Mouse (Mus musculus) kidney, postnatal 0 days (tissue): ENCODE data around the gene Mbd5. TPM values are rescaled to one million over a fixed set of nuclear protein-coding genes. Genes with fewer than 3 reads are reported as not detected.
"Not testable (repeated sequence)": the region's sequence is repeated elsewhere in the genome, so short reads cannot be mapped to it uniquely, and the experiment has no call there.

ENCODE experiments used
- ATAC-seq: fragments of 200-750 bp; cut with Nextera tagmentation; replicated peaks from 2 replicates; pipeline ENCODE4 v1.8.0; 2017; ENCODE audit warnings: low read depth, moderate number of reproducible peaks, moderate TSS enrichment, moderate library complexity; ENCODE audit not compliant: low FRiP score
- DNase-seq: peaks from one replicate; pipeline ENCODE4 v3.0.0-alpha.2; 2016; ENCODE audit warnings: low spot score
- H3K27ac ChIP-seq: fragments of 300-500 bp; sonication (generic); 2 replicates; pipeline ENCODE4 v1.5.1; 2014; ENCODE audit warnings: mild to moderate bottlenecking
- H3K27me3 ChIP-seq: fragments of 300-500 bp; sonication (generic); 2 replicates; pipeline ENCODE4 v1.6.1; 2014; ENCODE audit warnings: low read length, mixed read lengths; ENCODE audit not compliant: insufficient read depth
- H3K36me3 ChIP-seq: fragments of 300-500 bp; sonication (generic); 2 replicates; pipeline ENCODE4 v1.6.1; 2014; ENCODE audit warnings: low read length, mixed read lengths; ENCODE audit not compliant: insufficient read depth
- H3K4me1 ChIP-seq: fragments of 300-500 bp; sonication (generic); replicated peaks from 2 replicates; pipeline ENCODE4 v1.6.1; 2014; ENCODE audit warnings: antibody characterized with exemption, low read length, mixed read lengths; ENCODE audit not compliant: insufficient read depth
- H3K4me2 ChIP-seq: fragments of 300-500 bp; sonication (generic); 2 replicates; pipeline ENCODE4 v1.6.1; 2014; ENCODE audit warnings: mild to moderate bottlenecking, low read length, moderate library complexity, mixed read lengths
- H3K4me3 ChIP-seq: fragments of 300-500 bp; sonication (generic); replicated peaks from 2 replicates; pipeline ENCODE4 v1.5.1; 2014; ENCODE audit warnings: low read depth, low read length
- H3K9ac ChIP-seq: fragments of 300-500 bp; sonication (generic); 2 replicates; pipeline ENCODE4 v1.6.1; 2014; ENCODE audit warnings: low read depth, low read length
- H3K9me3 ChIP-seq: fragments of 300-500 bp; sonication (generic); replicated peaks from 2 replicates; pipeline ENCODE4 v1.6.1; 2016; ENCODE audit warnings: low read length, inconsistent platforms, mixed read lengths
- CTCF ChIP-seq: IDR thresholded peaks from 2 replicates; pipeline ENCODE4 v1.5.1; 2016; ENCODE audit warnings: antibody characterized with exemption, low read depth, mild to moderate bottlenecking, moderate library complexity
- WGBS: fragments of 180-500 bp; shearing (Covaris S2); extraction: QIAGEN DNeasy Blood & Tissue Kit; methylation state at CpG from one replicate; pipeline ENCODE4 v1.1.7; 2014; 5-methylcytosine and 5-hydroxymethylcytosine counted together
- polyA plus RNA-seq: library from polyadenylated mRNA; unstranded; fragments of >200 nt; fragmentation: Nextera tagmentation; extraction: Ambion mirVana; gene quantifications from 2 replicates; pipeline ENCODE4 v1.2.1, GENCODE M21; 2015

The Mbd5 gene
- polyA plus RNA-seq, 1 experiment from 2014 or later = 16.9 TPM

GRCm38 (mm10) chr2:49190984-49191383 is 241.7 kb downstream of the Mbd5 start:
- Histone ChIP-seq H3K4me1 (no peaks in the 10 kb centered on the region), H3K36me3 (no peaks in the 10 kb centered on the region), H3K27ac (no peak overlapping the region), H3K9ac (no peak overlapping the region), H3K27me3 (no peaks in the 10 kb centered on the region), H3K4me3 (no peak overlapping the region), H3K9me3 (no peaks in the 10 kb centered on the region), H3K4me2 (no peak overlapping the region)
- TF ChIP-seq CTCF = no peak
- DNase-seq (no peak), ATAC-seq (no peak)
- WGBS = 88% methylated on average over 2 of the region's 2 CpGs

GRCm38 (mm10) chr2:49191695-49192094 is 242.4 kb downstream of the Mbd5 start:
- TF ChIP-seq CTCF = no peak
- Histone ChIP-seq H3K9ac (no peak overlapping the region), H3K4me2 (no peak overlapping the region), H3K27me3 (no peaks in the 10 kb centered on the region), H3K4me3 (no peak overlapping the region), H3K27ac (no peak overlapping the region), H3K9me3 (no peaks in the 10 kb centered on the region), H3K4me1 (no peaks in the 10 kb centered on the region), H3K36me3 (no peaks in the 10 kb centered on the region)
- DNase-seq = no peak
- WGBS = 98% methylated on average over 3 of the region's 3 CpGs
- ATAC-seq = no peak

GRCm38 (mm10) chr2:49204081-49204480 is 254.8 kb downstream of the Mbd5 start:
- Histone ChIP-seq H3K4me3 (no peak overlapping the region), H3K4me1 (no peaks in the 10 kb centered on the region), H3K9ac (no peak overlapping the region), H3K27me3 (no peaks in the 10 kb centered on the region), H3K36me3 (no peaks in the 10 kb centered on the region), H3K27ac (no peak overlapping the region), H3K9me3 (no peaks in the 10 kb centered on the region), H3K4me2 (no peak overlapping the region)
- TF ChIP-seq CTCF = no peak
- DNase-seq = no peak
- no peak for ATAC-seq
- WGBS = 47% methylated on average over 1 of the region's 1 CpGs

- not testable (repeated sequence) for H3K27ac ChIP-seq, DNase-seq, H3K4me3 ChIP-seq, H3K4me2 ChIP-seq, H3K9me3 ChIP-seq, H3K9ac ChIP-seq, H3K4me1 ChIP-seq, H3K36me3 ChIP-seq, ATAC-seq, H3K27me3 ChIP-seq
- WGBS = 90% methylated on average over 1 of the region's 1 CpGs
Observed at GRCm38 (mm10) chr2:49205692-49206091, 256.4 kb downstream of the Mbd5 start.

- H3K4me3 ChIP-seq = no peak overlapping the region
- no peaks in the 10 kb centered on the region for H3K4me1 ChIP-seq
- H3K4me2 ChIP-seq = no peak overlapping the region
- H3K9ac ChIP-seq = no peak overlapping the region
- TF ChIP-seq CTCF = no peak
- H3K9me3 ChIP-seq = no peaks in the 10 kb centered on the region
- no peaks in the 10 kb centered on the region for H3K27me3 ChIP-seq
- H3K27ac ChIP-seq = no peak overlapping the region
- WGBS = 96% methylated on average over 3 of the region's 3 CpGs
- ATAC-seq (no peak), DNase-seq (no peak)
- H3K36me3 ChIP-seq = no peaks in the 10 kb centered on the region
Observed at GRCm38 (mm10) chr2:49209349-49209748, 260.0 kb downstream of the Mbd5 start.

- no peaks in the 10 kb centered on the region for H3K4me1 ChIP-seq
- WGBS = 97% methylated on average over 1 of the region's 1 CpGs
- no peaks in the 10 kb centered on the region for H3K9me3 ChIP-seq
- H3K27ac ChIP-seq = no peak overlapping the region
- H3K4me3 ChIP-seq = no peak overlapping the region
- no peak for TF ChIP-seq CTCF
- no peaks in the 10 kb centered on the region for H3K36me3 ChIP-seq
- ATAC-seq (no peak), DNase-seq (no peak)
- H3K27me3 ChIP-seq = no peaks in the 10 kb centered on the region
- no peak overlapping the region for H3K9ac ChIP-seq
- H3K4me2 ChIP-seq = no peak overlapping the region
Observed at GRCm38 (mm10) chr2:49210408-49210807, 261.1 kb downstream of the Mbd5 start.

GRCm38 (mm10) chr2:49229725-49230124 is 280.4 kb downstream of the Mbd5 start:
- Histone ChIP-seq H3K9ac (no peak overlapping the region), H3K36me3 (no peaks in the 10 kb centered on the region), H3K4me2 (no peak overlapping the region), H3K27ac (no peak overlapping the region), H3K9me3 (no peaks in the 10 kb centered on the region), H3K27me3 (no peaks in the 10 kb centered on the region), H3K4me1 (no peaks in the 10 kb centered on the region), H3K4me3 (no peak overlapping the region)
- ATAC-seq = no peak
- no peak for DNase-seq
- no peak for TF ChIP-seq CTCF
